ENCODE assay signal across 29 mouse cellular contexts in genomic region chr1:170429656-170430055, GRCm38 (mm10).
DNase-seq lines count a peak whose midpoint lies in the region; ATAC-seq and TF ChIP-seq lines count a peak whose summit lies in the region.
"Had no signal": no experiment of that assay in that cellular context is flagged by ENCODE, and none has a peak within 500 bp of the region (broad histone marks: within the 10 kb centered on the region; RNA-seq: fewer than 3 reads in every experiment).

No protein-coding gene starts in this region.

- H3K4me3 ChIP-seq in kidney, adult 2 months (ENCODE audit: insufficient read depth, low read depth, low read length), result no peak overlapping the region
- H3K4me3 ChIP-seq in kidney, embryonic 15.5 days (replicated peaks), result no peak overlapping the region
- no peak overlapping the region for H3K4me3 ChIP-seq in kidney, postnatal 0 days (replicated peaks; ENCODE audit: low read depth, low read length)
- H3K4me3 ChIP-seq: erythroblast, embryonic 14.5 days; forebrain, embryonic 15.5 days; layer of hippocampus, adult 2 months; left cerebral cortex, adult 2 months; limb, embryonic 12.5 days; liver, embryonic 12.5 days; megakaryocyte, embryonic 14.5 days; midbrain, embryonic 13.5 days had no signal

- H3K9ac ChIP-seq in kidney, embryonic 15.5 days, result no peak overlapping the region
- H3K9ac ChIP-seq in kidney, postnatal 0 days (ENCODE audit: low read depth, low read length), result no peak overlapping the region
- H3K9ac ChIP-seq: forebrain, embryonic 15.5 days; hindbrain, embryonic 14.5 days; limb, embryonic 12.5 days; liver, embryonic 12.5 days; midbrain, embryonic 13.5 days had no signal

- no peak for TF ChIP-seq CTCF in kidney, adult 2 months (conservative IDR thresholded peaks at IDR 0.05; ENCODE audit: insufficient read depth, insufficient read length, low read depth, low read length)
- no peak for TF ChIP-seq CTCF in kidney, postnatal 0 days (IDR thresholded peaks at IDR 0.05; ENCODE audit: low read depth)

- no peak for ATAC-seq in kidney, embryonic 15.5 days (replicated peaks; ENCODE audit: low FRiP score)
- ATAC-seq in kidney, postnatal 0 days (replicated peaks; ENCODE audit: low FRiP score, low read depth), result no peak
- ATAC-seq: CD4-positive, CD25-positive, alpha-beta regulatory T cell, adult 4 months; forebrain, embryonic 15.5 days; inflammation-experienced regulatory T-cells, adult 6 months; liver, embryonic 12.5 days; lung, postnatal 0 days; midbrain, embryonic 13.5 days had no signal

- peak; percentile 51 for DNase-seq in heart, adult 11 months
- DNase-seq in heart, adult 8-10 months (ENCODE audit: low spot score), result no peak
- peak; percentile 68 for DNase-seq in kidney, adult 2 months
- no peak for DNase-seq in kidney, postnatal 4 days
- DNase-seq in kidney, postnatal 0 days (ENCODE audit: low spot score), result no peak
- DNase-seq in adrenal gland, postnatal 36 days, result no peak
- DNase-seq: adrenal gland, postnatal 14 days; cerebellum, adult 18-20 months; cerebellum, postnatal 10 days; heart, postnatal 4 days; lung, adult 18-20 months; lung, postnatal 4 days; right cerebral cortex, adult 18-20 months; spleen, adult 18-20 months; thymus, postnatal 14 days had no signal

- peak overlapping the region; percentile 67 for H3K27ac ChIP-seq in kidney, adult 2 months (ENCODE audit: insufficient read depth, low read depth, low read length)
- H3K27ac ChIP-seq in kidney, embryonic 15.5 days, result peak overlapping the region; percentile 46
- H3K27ac ChIP-seq in kidney, postnatal 0 days, result peak overlapping the region; percentile 50
- H3K27ac ChIP-seq: forebrain, embryonic 15.5 days; hindbrain, embryonic 14.5 days; layer of hippocampus, adult 2 months; left cerebral cortex, adult 2 months; limb, embryonic 12.5 days; liver, embryonic 12.5 days; midbrain, embryonic 13.5 days had no signal

- H3K27me3 ChIP-seq in kidney, adult 2 months (replicated peaks; ENCODE audit: control insufficient read depth, insufficient read depth, low read length), result no peaks in the 10 kb centered on the region
- H3K27me3 ChIP-seq in kidney, embryonic 15.5 days, result no peaks in the 10 kb centered on the region
- H3K27me3 ChIP-seq in kidney, postnatal 0 days (ENCODE audit: insufficient read depth, low read length), result no peaks in the 10 kb centered on the region
- H3K27me3 ChIP-seq: forebrain, embryonic 15.5 days; limb, embryonic 12.5 days; liver, embryonic 12.5 days had no signal

- H3K4me2 ChIP-seq in kidney, embryonic 15.5 days, result no peak overlapping the region
- no peak overlapping the region for H3K4me2 ChIP-seq in kidney, postnatal 0 days (ENCODE audit: low read length)
- H3K4me2 ChIP-seq: forebrain, embryonic 15.5 days; heart, embryonic 11.5 days; hindbrain, embryonic 14.5 days; limb, embryonic 12.5 days; liver, embryonic 12.5 days; midbrain, embryonic 13.5 days had no signal

- no peaks in the 10 kb centered on the region for H3K9me3 ChIP-seq in kidney, embryonic 15.5 days (replicated peaks)
- H3K9me3 ChIP-seq in kidney, postnatal 0 days (replicated peaks; ENCODE audit: low read length), result no peaks in the 10 kb centered on the region
- H3K9me3 ChIP-seq: forebrain, embryonic 15.5 days; limb, embryonic 12.5 days; liver, embryonic 12.5 days; midbrain, embryonic 13.5 days had no signal

- no peak for TF ChIP-seq POLR2A in kidney, adult 2 months (IDR thresholded peaks at IDR 0.05; ENCODE audit: low read depth, low read length)

- H3K4me1 ChIP-seq in kidney, adult 2 months (ENCODE audit: control insufficient read depth, insufficient read depth, low read length), result peaks cover 46% of the 10 kb centered on the region
- H3K4me1 ChIP-seq in kidney, embryonic 15.5 days, result peaks cover 46% of the 10 kb centered on the region
- peaks cover 4% of the 10 kb centered on the region for H3K4me1 ChIP-seq in kidney, postnatal 0 days (replicated peaks; ENCODE audit: insufficient read depth, low read length)
- H3K4me1 ChIP-seq: liver, embryonic 12.5 days had no signal

- H3K36me3 ChIP-seq in kidney, adult 2 months (ENCODE audit: control insufficient read depth, insufficient read depth, low read length), result no peaks in the 10 kb centered on the region
- H3K36me3 ChIP-seq in kidney, embryonic 15.5 days, result no peaks in the 10 kb centered on the region
- H3K36me3 ChIP-seq in kidney, postnatal 0 days (ENCODE audit: insufficient read depth, low read length), result no peaks in the 10 kb centered on the region
- H3K36me3 ChIP-seq: forebrain, embryonic 15.5 days; limb, embryonic 12.5 days; liver, embryonic 12.5 days; midbrain, embryonic 13.5 days had no signal

- WGBS in kidney, adult 2 months, result 37% methylated on average over 6 of the region's 6 CpGs
- 64% methylated on average over 6 of the region's 6 CpGs for WGBS in kidney, embryonic 15.5 days
- 52% methylated on average over 6 of the region's 6 CpGs for WGBS in kidney, postnatal 0 days

Comparison
In these comparisons a context has a peak if more than half of its experiments do, and no peak if none do; other contexts are left out.
1. DNase-seq: peak in heart, adult 11 months (single experiment) and kidney, adult 2 months (single experiment); none in heart, adult 8-10 months (single experiment), kidney, postnatal 4 days (0 of 2), kidney, postnatal 0 days (single experiment) and adrenal gland, postnatal 36 days (0 of 2).
2. Peak in every context shown above with its lines, with median percentiles within 50 percentile points of each other: H3K27ac ChIP-seq.